Mouse (Mus musculus): ENCODE results near the gene 4930449I24Rik. TPM values are rescaled to one million over a fixed set of nuclear protein-coding genes. Genes with fewer than 3 reads are reported as not detected.

Gene 4930449I24Rik
- not detected in 2 replicates for polyA plus RNA-seq (2021; fragmentation: Nextera tagmentation)
- long read RNA-seq, experiment 1 = 0 reads
- long read RNA-seq, experiment 2 = 0 reads

GRCm38 (mm10) chr5:146502099-146502498 lies at the start of gene 4930449I24Rik:
4930449I24Rik (plus strand) TSS chr5:146502399.

GRCm38 (mm10) chr5:146481665-146482064 lies 20.5 kb upstream of the 4930449I24Rik start, which contains the start of gene Gm6408:
Gm6408 (plus strand) TSS chr5:146481965.

GRCm38 (mm10) chr5:146491063-146491462 lies 11.1 kb upstream of the 4930449I24Rik start, which contains the start of gene Gm6370:
Gm6370 (plus strand) TSS chr5:146491363.

GRCm38 (mm10) chr5:146513823-146514222 lies 11.6 kb downstream of the 4930449I24Rik start, which contains the start of gene Gm3402:
Gm3402 (plus strand) TSS chr5:146514123.

GRCm38 (mm10) chr5:146525501-146525900 lies 23.3 kb downstream of the 4930449I24Rik start, which contains the start of gene Gm3404:
Gm3404 (plus strand) TSS chr5:146525801.

GRCm38 (mm10) chr5:146537347-146537746 lies 35.1 kb downstream of the 4930449I24Rik start, which contains the start of gene Gm3409:
Gm3409 (plus strand) TSS chr5:146537647.

Other genes starting within 250 kb of the 4930449I24Rik start
- gene Wasf3, start 117.4 kb upstream of the 4930449I24Rik start, polyA plus RNA-seq (2021; fragmentation: Nextera tagmentation) = 27.9 and 30.4 TPM in 2 replicates
- gene Gm6408, start 20.4 kb upstream of the 4930449I24Rik start, polyA plus RNA-seq (2021; fragmentation: Nextera tagmentation) = not detected in 2 replicates
- not detected in 2 replicates for gene Gm6370, start 11.0 kb upstream of the 4930449I24Rik start, polyA plus RNA-seq (2021; fragmentation: Nextera tagmentation)
- gene Gm3402, start 11.7 kb downstream of the 4930449I24Rik start, polyA plus RNA-seq (2021; fragmentation: Nextera tagmentation) = not detected in 2 replicates
- gene Gm3404, start 23.4 kb downstream of the 4930449I24Rik start, polyA plus RNA-seq (2021; fragmentation: Nextera tagmentation) = not detected in 2 replicates
- not detected in 2 replicates for gene Gm3409, start 35.2 kb downstream of the 4930449I24Rik start, polyA plus RNA-seq (2021; fragmentation: Nextera tagmentation)
- gene Gm3415, start 53.7 kb downstream of the 4930449I24Rik start, polyA plus RNA-seq (2021; fragmentation: Nextera tagmentation) = not detected in 2 replicates
- gene Gpr12, start 82.8 kb downstream of the 4930449I24Rik start, polyA plus RNA-seq (2021; fragmentation: Nextera tagmentation) = 35.2 and 51.7 TPM in 2 replicates

Measured in layer of hippocampus, adult 6 months (tissue).